Mouse (Mus musculus) adrenal gland, postnatal 36 days (tissue): ENCODE measurements around the gene Spaar. TPM values are rescaled to one million over a fixed set of nuclear protein-coding genes. Genes with fewer than 3 reads are reported as not detected.
"Not testable (repeated sequence)": the region's sequence is repeated elsewhere in the genome, so short reads cannot be mapped to it uniquely, and the experiment has no call there.

ENCODE experiments used
- DNase-seq, 2 experiments: peaks; one replicate each; pipeline ENCODE4 v3.0.0; 2021; ENCODE audit warnings: mixed read lengths in 1 of 2
- total RNA-seq, 2 experiments: library from RNA; stranded (reverse); gene quantifications; 2 replicates each; pipeline ENCODE4 v1.2.3; 2021

Spaar gene
- total RNA-seq, 2 experiments from 2014 or later: 1.7 to 2.6 TPM

DNA sequence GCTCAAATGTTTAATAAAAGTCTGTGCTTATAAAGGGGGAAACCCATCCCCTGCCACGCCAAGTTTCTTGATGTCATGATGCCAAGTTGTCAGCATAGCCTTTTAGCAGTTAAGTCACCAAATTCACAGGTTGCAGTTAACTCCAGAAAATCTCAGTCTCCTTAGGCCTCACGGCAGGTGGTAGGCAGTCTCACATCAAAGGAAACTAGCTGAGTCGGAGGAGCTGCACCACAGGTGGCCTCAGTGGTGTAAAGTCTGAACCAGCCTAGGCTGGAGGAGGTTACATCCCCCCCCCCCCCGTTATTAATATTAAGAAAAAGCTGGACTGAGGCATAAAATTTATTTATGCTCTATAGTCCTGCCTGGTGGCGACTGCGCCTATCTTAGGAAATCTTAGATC lies 65.5 kb downstream of the Spaar start:
- no peak for DNase-seq

DNA sequence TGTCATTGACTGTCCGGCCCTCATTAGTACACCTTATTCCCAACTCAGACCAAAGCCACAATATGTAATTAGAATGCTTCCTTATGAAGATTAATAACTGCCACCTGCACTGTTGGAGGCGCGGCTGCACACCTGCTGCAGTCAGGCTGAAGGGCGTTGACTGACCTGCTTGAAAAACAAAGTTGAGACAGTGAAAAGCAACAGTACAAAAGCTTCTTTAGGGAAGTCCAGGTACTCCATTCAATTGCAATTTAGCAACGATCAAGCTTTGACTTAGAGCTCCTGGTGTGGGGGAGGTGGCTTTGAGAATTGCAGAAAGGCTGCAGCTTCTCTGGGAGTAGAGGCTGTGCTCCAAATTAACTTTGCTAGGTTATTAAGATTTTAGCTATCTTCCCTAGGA lies 66.0 kb downstream of the Spaar start:
- not testable (repeated sequence) for DNase-seq

DNA sequence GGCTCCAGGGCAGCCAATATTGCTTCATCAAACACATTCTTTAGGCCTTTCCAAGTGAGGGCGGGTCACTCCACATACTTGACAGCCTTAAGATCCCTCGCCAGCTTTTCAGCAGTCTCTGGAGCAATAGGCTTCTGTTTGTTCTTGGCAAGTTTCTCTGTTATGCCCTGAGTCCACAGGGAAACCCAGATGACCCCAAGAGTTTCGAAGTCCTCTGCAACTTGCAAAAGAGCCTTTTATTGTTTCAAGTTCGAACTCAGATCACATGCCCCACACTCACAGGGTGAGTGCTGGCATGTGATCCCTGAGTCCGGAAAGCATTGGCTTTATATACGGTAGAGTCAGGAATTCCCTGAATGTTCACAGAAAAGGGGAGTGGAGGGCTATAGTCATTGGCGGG lies 69.1 kb downstream of the Spaar start:
- peak in 1 of 2 experiments; percentile 7 for DNase-seq

Other genes starting within 250 kb of the Spaar start
- gene Sit1, start 246.3 kb upstream of the Spaar start, total RNA-seq: not detected
- 10 to 100 TPM; 57.3 to 59.3 TPM for gene Ccdc107, start 237.1 kb upstream of the Spaar start, total RNA-seq
- gene Arhgef39, start 230.3 kb upstream of the Spaar start, total RNA-seq: 1 to 10 TPM; 2.6 to 3.5 TPM
- gene Car9, start 223.1 kb upstream of the Spaar start, total RNA-seq: 1 to 10 TPM in 1 of 2 experiments, under 1 TPM in 1; 0.49 to 1.2 TPM
- gene Tpm2, start 206.3 kb upstream of the Spaar start, total RNA-seq: 100 to 1,000 TPM in 1 of 2 experiments, 10 to 100 TPM in 1; 69.6 to 143 TPM
- 100 to 1,000 TPM; 117 to 170 TPM for gene Creb3, start 167.7 kb upstream of the Spaar start, total RNA-seq
- gene Tln1, start 167.3 kb upstream of the Spaar start, total RNA-seq: 100 to 1,000 TPM; 241 to 244 TPM
- gene Rgp1, start 151.3 kb upstream of the Spaar start, total RNA-seq: 10 to 100 TPM; 40.5 to 53.3 TPM
- 10 to 100 TPM; 11.0 to 11.5 TPM for gene Gba2, start 151.2 kb upstream of the Spaar start, total RNA-seq
- gene Msmp, start 145.5 kb upstream of the Spaar start, total RNA-seq: 1 to 10 TPM; 3.2 to 3.4 TPM
- 10 to 100 TPM; 27.7 to 37.9 TPM for gene Npr2, start 98.1 kb upstream of the Spaar start, total RNA-seq
- gene Spag8, start 76.4 kb upstream of the Spaar start, total RNA-seq: under 1 TPM; 0.30 to 0.40 TPM
- 10 to 100 TPM; 76.8 to 79.3 TPM for gene Hint2, start 73.6 kb upstream of the Spaar start, total RNA-seq
- gene Tmem8b, start 61.1 kb upstream of the Spaar start, total RNA-seq: 1 to 10 TPM; 4.7 to 5.0 TPM
- gene Fam221b, start 60.9 kb upstream of the Spaar start, total RNA-seq: under 1 TPM; 0.20 TPM
- not detected for gene Olfr70, start 29.2 kb upstream of the Spaar start, total RNA-seq
- gene Olfr71, start 19.8 kb upstream of the Spaar start, total RNA-seq: not detected
- gene Hrct1, start 2.8 kb upstream of the Spaar start, total RNA-seq: 1 to 10 TPM; 2.3 to 3.9 TPM
- not detected for gene Olfr159, start 41.0 kb downstream of the Spaar start, total RNA-seq
- not detected for gene Olfr156, start 93.9 kb downstream of the Spaar start, total RNA-seq
- gene Olfr157, start 110.2 kb downstream of the Spaar start, total RNA-seq: not detected
- gene Olfr155, start 121.5 kb downstream of the Spaar start, total RNA-seq: not detected
- gene Reck, start 145.5 kb downstream of the Spaar start, total RNA-seq: 10 to 100 TPM; 20.6 to 22.0 TPM
- 1 to 10 TPM; 3.7 to 5.3 TPM for gene Glipr2, start 227.4 kb downstream of the Spaar start, total RNA-seq